Mouse (Mus musculus) kidney, adult 10 weeks (tissue): Measurements from ENCODE around the gene Fam168b. TPM values are rescaled to one million over a fixed set of nuclear protein-coding genes. Genes with fewer than 3 reads are reported as not detected.

ENCODE experiments used
- polyA plus RNA-seq: library from polyadenylated mRNA; stranded (reverse); fragments of 350-450 nt; fragmentation: Illumina TruSeq; extraction: RNeasy Lipid Tissue Mini Kit (QIAGEN cat#74804); gene quantifications from one replicate; pipeline ENCODE4 v1.2.3, GENCODE M21; 2014; ENCODE audit warnings: low read depth, low replicate concordance

The Fam168b gene
- polyA plus RNA-seq, result 40.4 TPM

GRCm38 (mm10) chr1:34842887-34843618, at the start of gene Fam168b:
Gene Fam168b, minus strand, starts transcription at chr1:34843065.

GRCm38 (mm10) chr1:34849745-34850342, 7.0 kb upstream of the Fam168b start, which contains the start of gene Plekhb2:
Gene Plekhb2, plus strand, starts transcription at chr1:34849976.

Other genes starting within 250 kb of the Fam168b start
- gene Plekhb2, start 6.9 kb upstream of the Fam168b start, polyA plus RNA-seq, result 142 TPM